Mouse (Mus musculus) heart, adult 18-20 months (tissue): ENCODE results near the gene Aldh3a1. TPM values are rescaled to one million over a fixed set of nuclear protein-coding genes. Genes with fewer than 3 reads are reported as not detected.
"Not testable (repeated sequence)": the region's sequence is repeated elsewhere in the genome, so short reads cannot be mapped to it uniquely, and the experiment has no call there.

Source experiments
- DNase-seq, 2 experiments: peaks; one replicate each; pipeline ENCODE4 v3.0.0; 2021 to 2022; ENCODE audit warnings: mixed read lengths in 1 of 2
- long read RNA-seq, 2 experiments: library from polyadenylated mRNA; stranded (forward); transcript quantifications; one replicate each; pipeline ENCODE4 v2.0.0; 2021
- total RNA-seq, 2 experiments: library from RNA; stranded (reverse); gene quantifications; 2 replicates each; pipeline ENCODE4 v1.2.3; 2021

The Aldh3a1 gene
- 1 to 10 TPM in 1 of 2 experiments, under 1 TPM in 1; 0.60 to 2.9 TPM for total RNA-seq
- long read RNA-seq, experiment 1, partial matches to known transcripts = 0 of 1 reads
- long read RNA-seq, experiment 1, other reads (novel, unspliced or antisense) = 0 of 1 reads
- long read RNA-seq, experiment 2 = 0 reads

DNA sequence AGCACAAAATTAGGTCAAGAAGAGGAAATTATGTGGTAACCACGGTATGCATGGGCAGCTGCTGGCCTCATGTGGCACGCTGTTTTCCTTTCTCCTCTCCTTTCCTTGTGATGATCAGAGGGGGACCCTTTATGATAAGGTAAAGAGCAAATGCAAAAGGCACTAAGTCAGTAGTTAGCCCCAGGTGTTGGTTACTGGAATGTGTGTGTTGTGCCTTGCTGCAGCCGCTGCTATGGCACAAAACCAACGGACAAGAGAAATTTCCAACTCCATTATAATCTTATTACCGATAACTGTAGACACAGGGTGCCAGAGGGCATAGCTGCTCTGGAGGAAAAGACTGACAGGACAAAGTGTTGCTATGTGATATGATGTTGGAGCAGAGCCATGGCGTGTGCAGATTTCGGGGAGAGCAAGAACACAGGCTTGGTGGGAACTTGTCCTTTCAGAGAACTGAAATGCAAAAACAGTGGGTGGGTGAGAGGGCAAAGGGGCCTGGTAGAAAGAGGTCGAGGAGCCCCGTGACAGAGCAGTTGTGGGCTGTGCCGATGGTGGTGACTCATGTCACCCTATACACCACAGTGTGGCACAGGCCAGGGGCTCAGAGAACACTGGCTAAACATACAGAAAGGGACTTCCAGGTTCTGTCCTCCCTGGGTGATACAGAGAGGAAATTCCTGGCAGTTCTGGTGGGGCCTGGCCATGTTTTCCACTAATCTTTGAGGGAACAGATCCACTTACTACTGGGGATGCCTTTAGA is at the start of gene Aldh3a1:
Gene Aldh3a1 (plus strand): TSS at position 51 of the 760 bp plus-strand sequence.
- peak; percentile 20 to 30 for DNase-seq

DNA sequence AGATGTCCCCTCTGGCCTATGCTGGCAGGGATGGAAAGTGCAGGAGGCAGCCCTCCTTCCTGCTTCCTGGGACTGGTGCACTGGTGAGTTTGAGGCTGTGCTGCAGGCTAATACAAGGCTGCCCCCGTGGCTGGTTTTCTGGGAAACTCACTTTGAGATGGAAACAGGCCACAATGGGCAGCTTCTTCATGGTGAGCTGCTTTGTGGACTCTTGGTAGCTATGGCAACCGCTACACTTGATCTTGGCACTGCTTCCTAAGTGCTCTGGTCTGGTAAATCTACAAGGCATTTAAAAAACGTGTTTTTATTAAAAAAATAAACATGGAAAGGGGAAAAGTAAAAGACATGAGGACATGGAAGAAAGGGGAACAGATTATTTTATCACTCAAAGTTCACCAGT is 49.2 kb upstream of the Aldh3a1 start:
- no peak for DNase-seq

- no peak for DNase-seq
These were observed 47.3 kb upstream of the Aldh3a1 start for GRCm38 (mm10) chr11:61159796-61160732.

GRCm38 (mm10) chr11:61161121-61161520 is 46.2 kb upstream of the Aldh3a1 start:
- DNase-seq = no peak

DNA sequence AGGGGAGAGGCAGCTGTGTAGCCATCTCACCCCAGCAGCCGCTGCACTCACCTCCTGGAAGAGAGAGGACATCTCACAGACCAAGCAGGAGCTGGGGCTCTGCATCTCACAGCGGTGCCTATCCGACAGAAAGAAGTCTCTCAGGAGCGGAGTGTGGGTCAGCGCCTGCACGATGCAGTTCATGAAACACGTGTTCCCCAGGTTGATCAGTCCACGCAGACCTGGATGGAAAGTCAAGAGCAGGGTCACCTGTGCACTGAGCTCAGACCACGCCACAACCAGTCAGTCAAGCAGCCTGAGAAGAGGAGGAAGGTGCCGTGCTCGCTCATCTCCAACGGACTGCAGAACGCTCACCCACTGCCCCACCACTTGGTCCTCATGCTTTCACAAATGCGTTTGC is 44.6 kb upstream of the Aldh3a1 start:
- no peak for DNase-seq

- DNase-seq = no peak
These were observed 44.0 kb upstream of the Aldh3a1 start for GRCm38 (mm10) chr11:61163341-61163740.

DNA sequence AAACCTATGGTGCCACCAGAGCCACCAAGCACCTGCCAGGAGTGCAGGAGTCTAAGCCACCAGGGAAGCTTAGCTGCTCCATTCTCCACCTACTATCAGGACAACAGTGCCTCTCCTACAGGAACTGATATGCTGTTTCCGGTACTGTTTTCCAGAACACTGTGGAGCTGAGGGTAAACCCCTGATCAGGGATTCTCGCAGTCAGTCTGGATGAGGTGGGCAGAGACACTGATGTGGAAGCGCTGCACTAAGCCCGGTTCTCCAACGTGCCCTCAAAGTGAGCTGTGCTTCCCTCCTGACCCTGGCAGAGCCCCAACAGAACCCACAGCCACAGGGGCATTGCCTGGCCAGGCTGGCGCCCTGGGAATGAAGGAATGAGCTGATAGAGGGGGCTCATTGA is 43.0 kb upstream of the Aldh3a1 start:
- no peak for DNase-seq

DNA sequence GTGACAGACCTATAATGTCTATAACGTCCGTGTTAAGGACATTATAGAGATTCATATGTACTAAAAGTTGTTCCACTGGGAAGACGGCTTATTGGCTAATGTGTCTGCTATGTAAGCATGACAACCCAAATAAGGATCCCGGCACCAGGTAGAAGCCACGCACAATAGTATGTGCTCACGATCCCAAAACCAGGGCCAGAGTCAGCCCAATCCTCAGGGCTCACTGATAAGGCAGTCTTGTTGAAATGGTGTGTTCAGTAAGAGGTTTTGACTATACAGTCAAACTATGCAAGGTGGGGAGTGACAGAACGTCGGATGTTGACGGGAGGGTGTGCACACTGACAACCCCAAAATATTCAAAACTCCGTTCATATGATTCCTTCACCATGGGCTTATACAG is 42.5 kb upstream of the Aldh3a1 start:
- no peak for DNase-seq

DNA sequence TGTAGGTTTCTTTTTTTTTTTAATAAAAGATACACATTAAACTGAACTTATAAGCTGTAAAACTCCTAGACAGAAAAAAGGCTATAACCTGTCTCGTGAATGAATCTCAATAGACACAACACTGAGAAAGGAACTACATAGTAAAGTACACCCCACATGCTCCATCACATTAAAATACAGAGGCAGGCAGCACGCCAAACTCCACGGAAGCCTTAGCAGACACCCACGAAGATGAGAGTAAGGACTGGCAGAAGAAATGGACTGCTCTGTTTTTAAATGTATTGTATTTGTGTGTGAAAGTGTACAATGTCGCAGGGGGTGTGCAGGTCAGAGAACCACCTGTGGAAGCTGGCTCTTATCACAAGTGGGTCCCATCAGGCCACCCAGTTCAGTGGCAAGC is 37.2 kb upstream of the Aldh3a1 start:
- no peak for DNase-seq

DNA sequence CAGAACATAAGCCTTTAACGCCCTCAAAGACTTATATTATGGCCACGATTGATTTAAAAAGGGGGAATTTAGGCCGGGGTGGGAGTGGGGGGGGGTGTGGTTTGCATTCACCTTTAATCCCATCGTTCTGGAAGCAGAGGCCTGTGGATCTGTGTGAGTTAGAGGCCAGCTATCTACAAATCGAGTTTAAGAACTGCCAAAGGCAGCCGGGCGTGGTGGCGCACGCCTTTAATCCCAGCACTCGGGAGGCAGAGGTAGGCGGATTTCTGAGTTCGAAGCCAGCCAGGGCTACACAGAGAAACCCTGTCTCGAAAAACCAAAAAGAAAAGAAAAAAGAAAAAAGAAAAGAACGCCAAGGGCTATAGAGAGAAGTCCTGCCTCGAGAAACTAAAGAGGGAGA is 33.9 kb upstream of the Aldh3a1 start:
- DNase-seq = not testable (repeated sequence)

DNA sequence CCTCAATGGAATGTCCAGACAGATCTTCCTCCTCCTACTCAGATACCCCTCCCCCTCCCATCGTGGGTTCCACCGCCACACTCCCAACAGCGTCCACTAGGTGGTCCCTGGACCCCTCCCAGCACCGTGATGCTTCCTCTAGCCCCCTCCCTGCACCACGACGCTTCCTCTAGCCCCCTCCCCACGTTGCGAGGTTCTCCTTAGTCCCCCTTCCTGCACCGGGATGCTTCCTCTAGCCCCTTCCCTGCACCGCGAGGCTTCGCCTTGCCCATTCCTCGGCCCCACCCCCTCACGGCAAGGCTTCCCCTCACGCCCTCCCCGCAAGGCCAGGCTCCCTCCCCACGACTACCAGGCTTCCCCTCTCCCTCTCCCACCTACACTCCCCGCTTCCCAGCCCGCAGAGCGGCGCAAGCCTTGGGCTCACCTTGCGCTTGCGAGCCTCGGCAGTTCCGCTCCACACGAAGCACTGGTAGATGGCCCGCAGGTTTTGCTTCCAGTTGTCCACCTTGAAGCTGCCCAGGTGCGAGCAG is 33.0 kb upstream of the Aldh3a1 start:
- peak in 1 of 2 experiments; percentile 60 for DNase-seq

- DNase-seq = peak; percentile 99 to 100
These were observed 32.3 kb upstream of the Aldh3a1 start, which contains the start of gene Usp22 for GRCm38 (mm10) chr11:61174821-61175658. Gene Usp22, minus strand, starts transcription at chr11:61175055.

- DNase-seq = no peak
These were observed 31.6 kb upstream of the Aldh3a1 start for GRCm38 (mm10) chr11:61175778-61176177.

DNA sequence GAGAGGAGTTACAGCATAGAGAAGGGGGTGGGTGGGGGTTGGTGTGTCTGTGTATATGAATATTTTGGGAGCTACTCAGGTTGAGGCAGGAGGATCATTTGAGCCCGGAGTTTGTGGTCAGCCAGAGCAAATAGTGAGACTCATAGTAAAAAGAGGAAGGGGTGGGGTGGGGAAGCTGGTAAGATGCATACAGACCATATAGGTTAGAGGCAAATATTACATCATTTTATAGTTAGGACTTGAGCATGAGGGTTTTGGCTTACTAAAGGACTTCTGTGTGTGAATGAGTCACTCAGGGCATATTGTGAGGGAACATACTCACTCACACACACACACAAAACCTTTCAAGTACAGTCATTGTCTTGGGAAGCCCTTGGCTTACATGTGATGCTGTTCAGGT is 31.0 kb upstream of the Aldh3a1 start:
- DNase-seq = no peak

- DNase-seq = no peak
These were observed 27.0 kb upstream of the Aldh3a1 start for GRCm38 (mm10) chr11:61180361-61180760.

DNA sequence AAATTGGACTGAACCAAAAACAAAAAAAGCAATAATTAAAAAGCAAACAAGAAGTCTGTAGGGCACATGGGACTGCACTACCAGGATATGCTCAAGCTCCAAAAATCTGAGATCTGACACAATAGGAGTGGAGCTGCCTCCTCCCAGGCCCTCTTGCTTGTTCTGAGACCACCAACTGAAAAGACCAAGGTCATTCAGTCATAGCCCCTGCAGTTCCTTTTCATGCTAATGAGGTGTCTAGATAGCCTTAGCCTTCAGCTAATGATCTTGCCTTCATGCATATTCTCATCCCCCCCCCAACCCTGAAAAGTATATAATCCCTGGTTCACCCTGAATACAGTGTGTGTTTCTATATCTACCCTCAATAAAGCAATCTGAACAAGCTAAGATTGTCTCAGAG is 25.7 kb upstream of the Aldh3a1 start:
- no peak for DNase-seq

- no peak for DNase-seq
These were observed 23.5 kb upstream of the Aldh3a1 start for GRCm38 (mm10) chr11:61183820-61184219.

DNA sequence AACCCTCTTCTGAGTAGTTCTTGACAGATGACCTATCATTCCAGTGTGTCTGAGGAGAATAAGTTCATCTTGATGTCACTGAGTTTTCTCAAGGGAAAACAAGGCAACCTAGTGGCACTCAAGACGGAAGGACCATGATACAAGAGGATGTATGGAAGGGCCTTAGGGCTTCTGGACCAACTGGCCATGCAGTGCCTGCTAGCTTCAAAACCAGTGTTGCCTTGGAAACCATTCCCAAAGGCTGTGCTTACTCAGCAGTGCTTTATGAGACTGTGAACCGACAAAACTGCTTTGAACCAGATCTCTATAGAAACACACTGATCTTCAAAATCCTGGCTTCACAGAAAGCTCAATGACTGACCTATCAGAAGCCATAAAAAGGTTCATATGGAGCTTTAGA is 16.6 kb upstream of the Aldh3a1 start:
- DNase-seq = no peak

- DNase-seq = not testable (repeated sequence)
These were observed 15.2 kb upstream of the Aldh3a1 start for GRCm38 (mm10) chr11:61192123-61192522.

GRCm38 (mm10) chr11:61192779-61193178 is 14.6 kb upstream of the Aldh3a1 start:
- no peak for DNase-seq

- DNase-seq = peak; percentile 82 to 93
These were observed 13.9 kb upstream of the Aldh3a1 start for GRCm38 (mm10) chr11:61193392-61193791.
